In the genomic region with DNA sequence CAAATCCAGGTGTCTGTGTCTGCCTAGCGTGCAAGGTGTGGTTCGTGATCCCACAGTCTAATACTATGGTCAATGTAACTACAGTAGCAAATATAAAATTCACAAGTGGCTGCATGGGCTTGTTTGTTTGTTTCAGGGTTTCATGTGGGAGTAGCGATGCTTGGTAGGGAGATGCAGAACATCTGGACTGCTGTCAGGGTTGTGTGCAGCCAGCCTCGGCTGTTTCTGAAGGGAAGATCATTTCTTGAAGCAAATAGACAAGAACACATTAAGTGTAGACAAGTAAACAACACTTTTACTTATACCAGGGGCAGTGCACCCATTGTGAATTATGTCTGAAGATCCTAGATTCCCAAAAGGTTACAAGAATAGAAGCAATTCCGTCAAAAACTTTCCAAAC, we compare ENCODE assay signal across 24 mouse cellular contexts. TPM values are rescaled to one million over a fixed set of nuclear protein-coding genes. Genes with fewer than 3 reads are reported as not detected.
DNase-seq lines count a peak whose midpoint lies in the region; ATAC-seq and TF ChIP-seq lines count a peak whose summit lies in the region.
"Had no signal": no experiment of that assay in that cellular context is flagged by ENCODE, and none has a peak within 500 bp of the region (broad histone marks: within the 10 kb centered on the region; RNA-seq: fewer than 3 reads in every experiment).

No protein-coding gene starts in this region.

- H3K4me2 ChIP-seq in lung, embryonic 14.5 days, result no peak overlapping the region
- no peak overlapping the region for H3K4me2 ChIP-seq in lung, embryonic 16.5 days (ENCODE audit: low read depth, low read length)
- H3K4me2 ChIP-seq: embryonic facial prominence, embryonic 13.5 days; embryonic facial prominence, embryonic 15.5 days; forebrain, embryonic 12.5 days had no signal

- peak; percentile 75 for DNase-seq in lung, embryonic 14.5 days
- no peak for DNase-seq in lung, postnatal 10 days
- DNase-seq in lung, postnatal 36 days, result no peak
- DNase-seq: adrenal gland, adult 2 months; adrenal gland, postnatal 10 days; adrenal gland, postnatal 25 days; cerebellum, adult 11 months; cerebellum, adult 18-20 months; cerebellum, adult 8-10 months; cerebellum, adult 9-11 months; cerebellum, postnatal 14 days; cerebellum, postnatal 36 days; embryo, embryonic 11 days had no signal

- no peak overlapping the region for H3K9ac ChIP-seq in lung, embryonic 14.5 days
- no peak overlapping the region for H3K9ac ChIP-seq in lung, embryonic 16.5 days (ENCODE audit: low read length)
- H3K9ac ChIP-seq: embryonic facial prominence, embryonic 13.5 days; embryonic facial prominence, embryonic 15.5 days; forebrain, embryonic 12.5 days had no signal

- H3K4me3 ChIP-seq in lung, embryonic 14.5 days (ENCODE audit: low read depth, low read length), result no peak overlapping the region
- no peak overlapping the region for H3K4me3 ChIP-seq in lung, embryonic 16.5 days (ENCODE audit: low read length)
- H3K4me3 ChIP-seq: embryonic facial prominence, embryonic 13.5 days; embryonic facial prominence, embryonic 15.5 days; erythroblast, embryonic 14.5 days; forebrain, embryonic 10.5 days; forebrain, embryonic 12.5 days had no signal

- H3K4me1 ChIP-seq in lung, embryonic 14.5 days (ENCODE audit: insufficient read depth), result no peaks in the 10 kb centered on the region
- no peaks in the 10 kb centered on the region for H3K4me1 ChIP-seq in lung, embryonic 16.5 days (replicated peaks; ENCODE audit: control insufficient read depth, insufficient read depth, low read length)
- H3K4me1 ChIP-seq: embryonic facial prominence, embryonic 15.5 days; forebrain, embryonic 10.5 days; forebrain, embryonic 12.5 days had no signal

- H3K36me3 ChIP-seq in lung, embryonic 14.5 days (ENCODE audit: insufficient read depth), result no peaks in the 10 kb centered on the region
- H3K36me3 ChIP-seq in lung, embryonic 16.5 days (ENCODE audit: control insufficient read depth, insufficient read depth, low read length), result no peaks in the 10 kb centered on the region
- H3K36me3 ChIP-seq: embryonic facial prominence, embryonic 13.5 days; embryonic facial prominence, embryonic 15.5 days; forebrain, embryonic 10.5 days; forebrain, embryonic 12.5 days had no signal

- no peak for TF ChIP-seq CTCF in lung, embryonic 14.5 days (IDR thresholded peaks at IDR 0.05; ENCODE audit: low read depth)

- H3K27ac ChIP-seq in lung, embryonic 14.5 days (ENCODE audit: low read depth), result no peak overlapping the region
- H3K27ac ChIP-seq in lung, embryonic 16.5 days (ENCODE audit: low read length), result no peak overlapping the region
- H3K27ac ChIP-seq: embryonic facial prominence, embryonic 13.5 days; embryonic facial prominence, embryonic 15.5 days; forebrain, embryonic 10.5 days; forebrain, embryonic 12.5 days had no signal

- no peaks in the 10 kb centered on the region for H3K27me3 ChIP-seq in lung, embryonic 14.5 days (ENCODE audit: insufficient read depth, low read length)
- no peaks in the 10 kb centered on the region for H3K27me3 ChIP-seq in lung, embryonic 16.5 days (ENCODE audit: control insufficient read depth, insufficient read depth, low read depth, low read length)
- H3K27me3 ChIP-seq: embryonic facial prominence, embryonic 13.5 days; embryonic facial prominence, embryonic 15.5 days; forebrain, embryonic 12.5 days had no signal

- WGBS in lung, embryonic 14.5 days, result 53% methylated on average over 5 of the region's 5 CpGs
- 52% methylated on average over 5 of the region's 5 CpGs for WGBS in lung, embryonic 16.5 days

- H3K9me3 ChIP-seq in lung, embryonic 14.5 days (ENCODE audit: low read depth, low read length), result no peaks in the 10 kb centered on the region
- H3K9me3 ChIP-seq in lung, embryonic 16.5 days (ENCODE audit: control insufficient read depth, low read length), result no peaks in the 10 kb centered on the region
- H3K9me3 ChIP-seq: embryonic facial prominence, embryonic 13.5 days; embryonic facial prominence, embryonic 15.5 days; forebrain, embryonic 10.5 days; forebrain, embryonic 12.5 days had no signal

- ATAC-seq in lung, embryonic 14.5 days (ENCODE audit: insufficient read depth), result peak; percentile 65; the same call in 1 of the 2 replicates
- ATAC-seq in lung, embryonic 16.5 days (ENCODE audit: low read depth), result peak; percentile 76
- ATAC-seq: forebrain, embryonic 14.5 days; forebrain, embryonic 16.5 days had no signal

RNA-seq across cellular contexts. Expression of gene Gk2, which starts 36.6 kb away (rescaled TPM):
- not detected in 2 replicates for polyA plus RNA-seq in lung, embryonic 14.5 days (2014; fragmentation: Nextera tagmentation; extraction: Ambion mirVana)
- polyA plus RNA-seq in lung, embryonic 16.5 days (2015; fragmentation: Nextera tagmentation; extraction: Ambion mirVana), result not detected in 2 replicates
- polyA plus RNA-seq: adrenal gland, adult 2 months; brain, embryonic 14.5 days; C2C12; embryonic facial prominence, embryonic 11.5 days; embryonic facial prominence, embryonic 13.5 days; embryonic facial prominence, embryonic 15.5 days; erythroblast, embryonic 14.5 days; forebrain, embryonic 10.5 days; forebrain, embryonic 12.5 days; forebrain, embryonic 14.5 days; forebrain, embryonic 16.5 days had no signal
